Mouse (Mus musculus): ENCODE measurements around the gene Glis2.

DNA sequence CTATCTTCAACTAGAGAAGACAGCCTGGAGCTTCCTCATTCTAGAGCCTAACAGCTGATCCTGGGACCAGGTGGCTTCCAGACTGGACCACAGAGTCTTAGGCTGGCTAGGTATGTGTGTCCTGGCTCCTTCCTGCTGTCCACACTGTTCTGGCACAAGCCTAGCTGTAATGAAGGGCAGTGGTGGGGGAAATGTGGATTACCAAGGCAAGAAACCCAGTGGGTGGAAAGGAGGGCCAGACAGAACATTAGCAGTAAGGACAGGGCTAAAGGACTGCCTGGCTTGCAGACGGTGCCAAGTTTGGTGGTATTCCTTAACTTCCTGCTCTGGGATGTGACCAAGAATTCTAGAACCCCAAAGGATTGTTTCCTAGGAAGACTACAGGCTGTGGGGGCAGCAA is 56.6 kb downstream of the Glis2 start:
- TF ChIP-seq POLR2A (IDR thresholded peaks at IDR 0.05; ENCODE audit: borderline replicate concordance, extremely low read depth, insufficient read depth, insufficient read length, poor library complexity, severe bottlenecking) (no peak), CTCF (IDR thresholded peaks at IDR 0.05; ENCODE audit: borderline replicate concordance, extremely low read depth, insufficient read depth, insufficient read length) (no peak)
